Mouse (Mus musculus): ENCODE data around the gene Pik3r1. TPM values are rescaled to one million over a fixed set of nuclear protein-coding genes. Genes with fewer than 3 reads are reported as not detected.

The Pik3r1 gene
- polyA plus RNA-seq, 1 experiment from 2014 or later: 25.5 TPM

DNA sequence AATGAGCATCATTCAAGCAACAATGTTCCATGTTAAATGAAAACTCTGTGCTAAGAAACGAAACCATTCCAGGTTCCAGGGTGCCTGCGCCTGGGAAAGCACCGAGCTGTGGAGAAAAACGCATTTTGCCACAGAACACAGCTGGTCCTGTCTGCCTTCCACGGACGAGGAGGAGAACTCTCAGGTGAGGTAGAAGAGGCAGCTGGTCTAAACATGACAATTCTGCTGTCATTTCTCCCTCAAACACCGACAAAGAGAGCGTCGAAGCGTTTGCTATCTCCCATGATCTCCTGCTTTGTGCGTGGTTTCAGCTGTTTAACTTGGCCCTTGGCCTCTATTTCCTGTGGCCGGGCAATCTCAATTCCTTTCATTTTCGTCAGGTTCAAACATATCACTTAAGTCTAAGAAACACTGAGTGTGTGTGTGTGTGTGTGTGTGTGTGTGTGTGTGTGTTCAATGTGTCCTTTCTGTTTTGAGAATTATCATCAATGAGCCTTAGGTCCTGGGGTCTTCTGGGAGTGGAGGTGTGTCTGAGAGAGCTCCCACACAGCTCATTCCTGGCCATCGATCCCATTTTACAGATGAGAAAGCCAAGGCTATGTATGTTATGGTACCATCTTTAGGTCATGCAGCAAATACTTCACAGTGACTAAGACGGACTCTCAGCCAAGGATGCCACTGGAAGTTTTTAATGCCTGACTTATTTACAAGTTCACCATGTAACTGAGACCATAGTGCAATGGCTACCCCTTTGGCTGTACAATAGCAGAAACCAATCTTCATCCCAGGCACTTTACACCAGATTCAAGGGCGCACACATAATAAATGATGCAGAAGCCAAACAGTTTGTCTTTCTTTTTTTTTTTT lies 31.3 kb downstream of the Pik3r1 start:
- Histone ChIP-seq H3K27me3 (ENCODE audit: control insufficient read depth, insufficient read depth, low read length) (no peaks in the 10 kb centered on the region), H3K4me2 (ENCODE audit: low read depth) (no peak overlapping the region), H3K27ac (ENCODE audit: low read depth, low read length) (no peak overlapping the region), H3K9me3 (ENCODE audit: control insufficient read depth, low read length) (no peaks in the 10 kb centered on the region), H3K36me3 (ENCODE audit: control insufficient read depth, insufficient read depth, low read length) (no peaks in the 10 kb centered on the region; the same call in 1 of the 2 replicates), H3K9ac (ENCODE audit: low read length) (no peak overlapping the region), H3K4me1 (ENCODE audit: control insufficient read depth, insufficient read depth, low read length) (no peaks in the 10 kb centered on the region), H3K4me3 (ENCODE audit: low read depth, low read length) (no peak overlapping the region)
- no peak for DNase-seq (ENCODE audit: low spot score)
- 81% methylated on average over 16 of the region's 16 CpGs for WGBS
- no peak for ATAC-seq (ENCODE audit: insufficient read depth, low FRiP score, low TSS enrichment)

DNA sequence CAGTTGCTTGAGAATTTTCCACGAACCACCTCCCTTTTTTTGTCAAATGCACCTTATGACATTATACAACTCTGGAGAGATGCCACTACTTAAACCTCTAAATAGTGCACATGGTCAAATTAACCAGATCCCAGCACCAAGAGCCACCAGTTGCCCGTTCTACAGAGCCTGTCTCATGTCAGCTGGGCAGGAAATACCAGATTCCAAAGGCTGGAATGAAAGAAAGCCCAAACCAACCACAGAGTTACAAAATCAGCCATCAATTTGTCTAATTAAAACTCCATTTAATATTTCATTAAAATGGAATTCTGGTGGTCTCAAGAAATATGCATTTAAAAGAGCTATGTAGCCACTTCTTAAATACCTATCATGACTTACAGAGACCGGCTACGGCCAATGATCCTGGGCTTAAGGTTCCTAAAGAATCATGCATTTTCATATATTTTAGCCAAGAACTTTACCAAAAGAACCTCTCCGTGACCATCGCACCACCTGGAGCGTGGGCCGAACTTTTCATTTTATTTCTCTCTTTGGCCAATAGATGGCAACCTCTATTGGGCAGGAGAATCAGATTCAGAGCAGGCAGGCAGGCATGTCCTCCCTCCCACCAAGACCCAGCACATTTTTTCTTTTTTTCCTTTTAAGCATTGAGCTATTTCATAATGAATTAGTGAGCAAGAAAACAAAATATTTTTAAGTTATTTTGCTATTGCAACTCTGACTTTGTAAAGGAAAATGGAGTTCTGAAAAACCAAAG lies 32.5 kb downstream of the Pik3r1 start:
- Histone ChIP-seq H3K27me3 (ENCODE audit: control insufficient read depth, insufficient read depth, low read length) (no peaks in the 10 kb centered on the region), H3K36me3 (ENCODE audit: control insufficient read depth, insufficient read depth, low read length) (no peaks in the 10 kb centered on the region; the same call in 1 of the 2 replicates), H3K27ac (ENCODE audit: low read depth, low read length) (no peak overlapping the region), H3K4me1 (ENCODE audit: control insufficient read depth, insufficient read depth, low read length) (no peaks in the 10 kb centered on the region), H3K4me2 (ENCODE audit: low read depth) (no peak overlapping the region), H3K4me3 (ENCODE audit: low read depth, low read length) (no peak overlapping the region), H3K9ac (ENCODE audit: low read length) (no peak overlapping the region), H3K9me3 (ENCODE audit: control insufficient read depth, low read length) (no peaks in the 10 kb centered on the region)
- DNase-seq (ENCODE audit: low spot score): no peak
- ATAC-seq (ENCODE audit: insufficient read depth, low FRiP score, low TSS enrichment): no peak
- 69% methylated on average over 8 of the region's 8 CpGs for WGBS

DNA sequence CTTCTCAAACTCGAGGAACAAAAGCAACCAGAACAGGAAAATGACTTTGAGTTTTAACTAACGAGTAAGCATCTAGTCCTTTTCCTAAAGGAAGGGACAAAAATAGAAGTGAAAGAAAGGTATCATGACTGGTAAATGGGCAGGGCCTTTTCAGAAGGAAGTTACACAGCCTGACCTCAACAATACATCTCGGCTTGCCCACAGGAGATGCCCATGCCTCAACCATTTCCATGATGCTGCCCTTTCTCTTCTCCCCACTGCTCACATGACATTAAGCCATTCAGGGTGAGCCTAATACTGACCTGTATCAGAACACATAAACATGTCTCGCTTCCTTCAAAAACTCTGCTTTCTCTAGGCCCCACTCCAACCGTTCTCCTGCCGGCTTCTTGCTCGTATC lies 33.8 kb downstream of the Pik3r1 start:
- Histone ChIP-seq H3K9ac (ENCODE audit: low read length) (no peak overlapping the region), H3K36me3 (ENCODE audit: control insufficient read depth, insufficient read depth, low read length) (no peaks in the 10 kb centered on the region), H3K4me1 (ENCODE audit: control insufficient read depth, insufficient read depth, low read length) (peaks cover 11% of the 10 kb centered on the region; the same call in 1 of the 2 replicates), H3K27me3 (ENCODE audit: control insufficient read depth, insufficient read depth, low read length) (no peaks in the 10 kb centered on the region), H3K27ac (ENCODE audit: low read depth, low read length) (no peak overlapping the region), H3K4me2 (ENCODE audit: low read depth) (no peak overlapping the region), H3K9me3 (ENCODE audit: control insufficient read depth, low read length) (no peaks in the 10 kb centered on the region), H3K4me3 (ENCODE audit: low read depth, low read length) (no peak overlapping the region)
- DNase-seq (ENCODE audit: low spot score) (no peak), ATAC-seq (ENCODE audit: insufficient read depth, low FRiP score, low TSS enrichment) (no peak)
- WGBS: 90% methylated on average over 7 of the region's 7 CpGs

GRCm38 (mm10) chr13:101732675-101733074 lies 35.3 kb downstream of the Pik3r1 start:
- H3K9ac ChIP-seq (ENCODE audit: low read length): no peak overlapping the region
- no peaks in the 10 kb centered on the region for H3K9me3 ChIP-seq (ENCODE audit: control insufficient read depth, low read length)
- H3K4me1 ChIP-seq (ENCODE audit: control insufficient read depth, insufficient read depth, low read length): peaks cover 11% of the 10 kb centered on the region; the same call in 1 of the 2 replicates
- no peak for DNase-seq (ENCODE audit: low spot score)
- H3K27ac ChIP-seq (ENCODE audit: low read depth, low read length): no peak overlapping the region
- no peak overlapping the region for H3K4me2 ChIP-seq (ENCODE audit: low read depth)
- H3K27me3 ChIP-seq (ENCODE audit: control insufficient read depth, insufficient read depth, low read length): no peaks in the 10 kb centered on the region
- no peak for ATAC-seq (ENCODE audit: insufficient read depth, low FRiP score, low TSS enrichment)
- no peak overlapping the region for H3K4me3 ChIP-seq (ENCODE audit: low read depth, low read length)
- 83% methylated on average over 10 of the region's 10 CpGs for WGBS
- H3K36me3 ChIP-seq (ENCODE audit: control insufficient read depth, insufficient read depth, low read length): no peaks in the 10 kb centered on the region

DNA sequence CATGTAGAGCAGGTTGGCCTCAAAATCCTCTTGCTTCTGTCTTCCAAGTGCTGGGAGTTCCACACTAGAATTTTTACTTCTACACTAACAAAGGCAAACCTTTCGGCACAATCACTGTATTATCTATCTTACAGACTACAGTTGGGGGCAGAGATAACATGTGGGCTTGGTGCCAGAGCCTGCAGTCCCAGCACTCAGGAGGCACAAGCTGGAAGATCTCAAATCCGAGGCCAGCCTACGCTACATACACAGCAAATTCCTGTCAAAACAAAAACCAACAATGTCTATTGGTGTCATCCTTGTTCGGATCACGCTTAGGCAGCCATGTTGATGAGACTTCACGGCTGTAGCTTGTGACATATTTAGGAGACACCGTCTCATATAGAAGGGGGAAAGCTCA lies 36.2 kb downstream of the Pik3r1 start:
- Histone ChIP-seq H3K9me3 (ENCODE audit: control insufficient read depth, low read length) (no peaks in the 10 kb centered on the region), H3K27ac (ENCODE audit: low read depth, low read length) (no peak overlapping the region), H3K4me1 (ENCODE audit: control insufficient read depth, insufficient read depth, low read length) (peaks cover 11% of the 10 kb centered on the region; the same call in 1 of the 2 replicates), H3K27me3 (ENCODE audit: control insufficient read depth, insufficient read depth, low read length) (no peaks in the 10 kb centered on the region), H3K36me3 (ENCODE audit: control insufficient read depth, insufficient read depth, low read length) (no peaks in the 10 kb centered on the region), H3K9ac (ENCODE audit: low read length) (no peak overlapping the region), H3K4me3 (ENCODE audit: low read depth, low read length) (no peak overlapping the region), H3K4me2 (ENCODE audit: low read depth) (no peak overlapping the region)
- DNase-seq (ENCODE audit: low spot score): no peak
- no peak for ATAC-seq (ENCODE audit: insufficient read depth, low FRiP score, low TSS enrichment)
- WGBS: 93% methylated on average over 7 of the region's 7 CpGs

- H3K9ac ChIP-seq (ENCODE audit: low read length): no peak overlapping the region
- H3K4me1 ChIP-seq (ENCODE audit: control insufficient read depth, insufficient read depth, low read length): peaks cover 11% of the 10 kb centered on the region; the same call in 1 of the 2 replicates
- H3K9me3 ChIP-seq (ENCODE audit: control insufficient read depth, low read length): no peaks in the 10 kb centered on the region
- H3K4me2 ChIP-seq (ENCODE audit: low read depth): no peak overlapping the region
- H3K27me3 ChIP-seq (ENCODE audit: control insufficient read depth, insufficient read depth, low read length): no peaks in the 10 kb centered on the region
- DNase-seq (ENCODE audit: low spot score): no peak
- no peak for ATAC-seq (ENCODE audit: insufficient read depth, low FRiP score, low TSS enrichment)
- no peaks in the 10 kb centered on the region for H3K36me3 ChIP-seq (ENCODE audit: control insufficient read depth, insufficient read depth, low read length)
- H3K4me3 ChIP-seq (ENCODE audit: low read depth, low read length): no peak overlapping the region
- H3K27ac ChIP-seq (ENCODE audit: low read depth, low read length): no peak overlapping the region
- WGBS: 85% methylated on average over 8 of the region's 8 CpGs
Measured at GRCm38 (mm10) chr13:101730351-101730750, 37.7 kb downstream of the Pik3r1 start.

GRCm38 (mm10) chr13:101729248-101730055 lies 38.6 kb downstream of the Pik3r1 start:
- ATAC-seq (ENCODE audit: insufficient read depth, low FRiP score, low TSS enrichment) (0 out of 2 replicates have a peak, but pooled peaks have one; percentile 31), DNase-seq (ENCODE audit: low spot score) (peak; percentile 32)
- no peak overlapping the region for H3K4me3 ChIP-seq (ENCODE audit: low read depth, low read length)
- WGBS: 59% methylated on average over 4 of the region's 4 CpGs
- no peak overlapping the region for H3K27ac ChIP-seq (ENCODE audit: low read depth, low read length)
- H3K4me1 ChIP-seq (ENCODE audit: control insufficient read depth, insufficient read depth, low read length): peaks cover 11% of the 10 kb centered on the region; the same call in 1 of the 2 replicates
- no peak overlapping the region for H3K4me2 ChIP-seq (ENCODE audit: low read depth)
- H3K36me3 ChIP-seq (ENCODE audit: control insufficient read depth, insufficient read depth, low read length): no peaks in the 10 kb centered on the region
- no peaks in the 10 kb centered on the region for H3K9me3 ChIP-seq (ENCODE audit: control insufficient read depth, low read length)
- H3K9ac ChIP-seq (ENCODE audit: low read length): no peak overlapping the region
- H3K27me3 ChIP-seq (ENCODE audit: control insufficient read depth, insufficient read depth, low read length): no peaks in the 10 kb centered on the region

GRCm38 (mm10) chr13:101728816-101729215 lies 39.2 kb downstream of the Pik3r1 start:
- no peak overlapping the region for H3K9ac ChIP-seq (ENCODE audit: low read length)
- peaks cover 11% of the 10 kb centered on the region; the same call in 1 of the 2 replicates for H3K4me1 ChIP-seq (ENCODE audit: control insufficient read depth, insufficient read depth, low read length)
- H3K4me2 ChIP-seq (ENCODE audit: low read depth): no peak overlapping the region
- H3K27me3 ChIP-seq (ENCODE audit: control insufficient read depth, insufficient read depth, low read length): no peaks in the 10 kb centered on the region
- H3K4me3 ChIP-seq (ENCODE audit: low read depth, low read length): no peak overlapping the region
- no peak overlapping the region for H3K27ac ChIP-seq (ENCODE audit: low read depth, low read length)
- ATAC-seq (ENCODE audit: insufficient read depth, low FRiP score, low TSS enrichment) (no peak), DNase-seq (ENCODE audit: low spot score) (peak; percentile 48)
- 70% methylated on average over 7 of the region's 7 CpGs for WGBS
- H3K9me3 ChIP-seq (ENCODE audit: control insufficient read depth, low read length): no peaks in the 10 kb centered on the region
- no peaks in the 10 kb centered on the region for H3K36me3 ChIP-seq (ENCODE audit: control insufficient read depth, insufficient read depth, low read length)
